Mouse (Mus musculus) limb, embryonic 11.5 days (tissue): ENCODE results near the gene Ankrd44. TPM values are rescaled to one million over a fixed set of nuclear protein-coding genes. Genes with fewer than 3 reads are reported as not detected.

Experiments used
- ATAC-seq: fragments of 200-750 bp; cut with Nextera tagmentation; 2 replicates; pipeline ENCODE4 v1.8.0; 2017; ENCODE audit warnings: low read depth; ENCODE audit not compliant: insufficient number of reproducible peaks, low FRiP score, low TSS enrichment
- DNase-seq: peaks from one replicate; pipeline ENCODE4 v3.0.0-alpha.2; 2015; ENCODE audit warnings: low spot score
- H3K27ac ChIP-seq: fragments of 300-500 bp; sonication (generic); replicated peaks from 2 replicates; pipeline ENCODE4 v1.5.1; 2014; ENCODE audit warnings: low read depth, mild to moderate bottlenecking, low read length
- H3K27me3 ChIP-seq: fragments of 300-500 bp; sonication (generic); 2 replicates; pipeline ENCODE4 v1.6.1; 2014; ENCODE audit warnings: mild to moderate bottlenecking, low read length, mixed read lengths; ENCODE audit not compliant: control insufficient read depth, insufficient read depth
- H3K36me3 ChIP-seq: fragments of 300-500 bp; sonication (generic); 2 replicates; pipeline ENCODE4 v1.6.1; 2014; ENCODE audit warnings: mild to moderate bottlenecking, low read length, moderate library complexity, mixed read lengths; ENCODE audit not compliant: control insufficient read depth, insufficient read depth
- H3K4me1 ChIP-seq: fragments of 300-500 bp; sonication (generic); 2 replicates; pipeline ENCODE4 v1.6.1; 2014; ENCODE audit warnings: low read length, mixed read lengths; ENCODE audit not compliant: control insufficient read depth, insufficient read depth
- H3K4me2 ChIP-seq: fragments of 300-500 bp; sonication (generic); 2 replicates; pipeline ENCODE4 v1.6.1; 2014; ENCODE audit warnings: low read depth, mild to moderate bottlenecking, moderate library complexity; ENCODE audit not compliant: severe bottlenecking
- H3K4me3 ChIP-seq: fragments of 300-500 bp; sonication (generic); 2 replicates; pipeline ENCODE4 v1.5.1; 2014; ENCODE audit warnings: low read depth, low read length
- H3K9ac ChIP-seq: fragments of 300-500 bp; sonication (generic); 2 replicates; pipeline ENCODE4 v1.6.1; 2014; ENCODE audit warnings: mild to moderate bottlenecking, low read length
- H3K9me3 ChIP-seq: fragments of 300-500 bp; sonication (generic); 2 replicates; pipeline ENCODE4 v1.6.1; 2016; ENCODE audit warnings: low read length; ENCODE audit not compliant: control insufficient read depth
- WGBS: fragments of 180-500 bp; shearing (Covaris S2); extraction: QIAGEN DNeasy Blood & Tissue Kit; methylation state at CpG from one replicate; pipeline ENCODE4 v1.1.7; 2014; 5-methylcytosine and 5-hydroxymethylcytosine counted together
- polyA plus RNA-seq: library from polyadenylated mRNA; unstranded; fragments of >200 nt; fragmentation: Nextera tagmentation; extraction: Ambion mirVana; gene quantifications from 2 replicates; pipeline ENCODE4 v1.2.1, GENCODE M21; 2014

Ankrd44 gene
- polyA plus RNA-seq, 1 experiment from 2014 or later: 23.5 TPM

- no peak overlapping the region for H3K4me3 ChIP-seq
- H3K4me1 ChIP-seq: no peaks in the 10 kb centered on the region
- ATAC-seq: no peak
- 92% methylated on average over 2 of the region's 2 CpGs for WGBS
- no peaks in the 10 kb centered on the region for H3K27me3 ChIP-seq
- H3K4me2 ChIP-seq: no peak overlapping the region
- H3K27ac ChIP-seq: no peak overlapping the region
- no peaks in the 10 kb centered on the region for H3K36me3 ChIP-seq
- no peak for DNase-seq
- no peak overlapping the region for H3K9ac ChIP-seq
- no peaks in the 10 kb centered on the region for H3K9me3 ChIP-seq
These were observed 287.1 kb downstream of the Ankrd44 start for GRCm38 (mm10) chr1:54639076-54639475.

GRCm38 (mm10) chr1:54637340-54637739 lies 288.8 kb downstream of the Ankrd44 start:
- no peaks in the 10 kb centered on the region for H3K36me3 ChIP-seq
- H3K9me3 ChIP-seq: no peaks in the 10 kb centered on the region
- no peak overlapping the region for H3K9ac ChIP-seq
- DNase-seq (no peak), ATAC-seq (no peak)
- H3K4me1 ChIP-seq: no peaks in the 10 kb centered on the region
- H3K4me3 ChIP-seq: no peak overlapping the region
- H3K27me3 ChIP-seq: no peaks in the 10 kb centered on the region
- H3K4me2 ChIP-seq: no peak overlapping the region
- H3K27ac ChIP-seq: no peak overlapping the region
- 94% methylated on average over 2 of the region's 2 CpGs for whole genome bisulfite sequencing

- Histone ChIP-seq H3K4me3 (no peak overlapping the region), H3K27ac (no peak overlapping the region), H3K4me1 (no peaks in the 10 kb centered on the region), H3K4me2 (no peak overlapping the region), H3K36me3 (no peaks in the 10 kb centered on the region), H3K9ac (no peak overlapping the region), H3K27me3 (no peaks in the 10 kb centered on the region), H3K9me3 (no peaks in the 10 kb centered on the region)
- no peak for ATAC-seq
- WGBS: 75% methylated on average over 1 of the region's 1 CpGs
- no peak for DNase-seq
These were observed 297.1 kb downstream of the Ankrd44 start for GRCm38 (mm10) chr1:54629106-54629505.

GRCm38 (mm10) chr1:54614963-54615362 lies 311.2 kb downstream of the Ankrd44 start:
- Histone ChIP-seq H3K4me3 (no peak overlapping the region), H3K27ac (no peak overlapping the region), H3K4me2 (no peak overlapping the region), H3K36me3 (no peaks in the 10 kb centered on the region), H3K9me3 (no peaks in the 10 kb centered on the region), H3K27me3 (no peaks in the 10 kb centered on the region), H3K9ac (no peak overlapping the region), H3K4me1 (no peaks in the 10 kb centered on the region)
- WGBS: 92% methylated on average over 6 of the region's 6 CpGs
- ATAC-seq (no peak), DNase-seq (no peak)

GRCm38 (mm10) chr1:54612344-54612743 lies 313.8 kb downstream of the Ankrd44 start:
- Histone ChIP-seq H3K9ac (no peak overlapping the region), H3K4me3 (no peak overlapping the region), H3K4me2 (no peak overlapping the region), H3K36me3 (no peaks in the 10 kb centered on the region), H3K4me1 (no peaks in the 10 kb centered on the region), H3K27ac (no peak overlapping the region), H3K9me3 (no peaks in the 10 kb centered on the region), H3K27me3 (no peaks in the 10 kb centered on the region)
- 59% methylated on average over 6 of the region's 6 CpGs for WGBS
- no peak for DNase-seq
- no peak for ATAC-seq

GRCm38 (mm10) chr1:54611891-54612290 lies 314.3 kb downstream of the Ankrd44 start:
- Histone ChIP-seq H3K27me3 (no peaks in the 10 kb centered on the region), H3K4me1 (no peaks in the 10 kb centered on the region), H3K9me3 (no peaks in the 10 kb centered on the region), H3K4me3 (no peak overlapping the region), H3K27ac (no peak overlapping the region), H3K36me3 (no peaks in the 10 kb centered on the region), H3K4me2 (no peak overlapping the region), H3K9ac (no peak overlapping the region)
- 72% methylated on average over 7 of the region's 7 CpGs for WGBS
- DNase-seq: no peak
- ATAC-seq: no peak

GRCm38 (mm10) chr1:54606936-54607335 lies 319.3 kb downstream of the Ankrd44 start:
- no peak for DNase-seq

GRCm38 (mm10) chr1:54601692-54602091 lies 324.5 kb downstream of the Ankrd44 start:
- Histone ChIP-seq H3K27ac (no peak overlapping the region), H3K4me2 (no peak overlapping the region), H3K4me3 (no peak overlapping the region), H3K36me3 (no peaks in the 10 kb centered on the region), H3K9me3 (no peaks in the 10 kb centered on the region), H3K27me3 (no peaks in the 10 kb centered on the region), H3K9ac (no peak overlapping the region), H3K4me1 (no peaks in the 10 kb centered on the region)
- no peak for ATAC-seq
- 95% methylated on average over 9 of the region's 9 CpGs for WGBS
- no peak for DNase-seq

More at GRCm38 (mm10) chr1:54606936-54607335, 319.3 kb downstream of the Ankrd44 start:
- H3K4me3 ChIP-seq: no peak overlapping the region
- no peaks in the 10 kb centered on the region for H3K9me3 ChIP-seq
- no peaks in the 10 kb centered on the region for H3K36me3 ChIP-seq
- H3K4me1 ChIP-seq: no peaks in the 10 kb centered on the region
- no peak overlapping the region for H3K27ac ChIP-seq
- H3K9ac ChIP-seq: no peak overlapping the region
- H3K4me2 ChIP-seq: no peak overlapping the region
- H3K27me3 ChIP-seq: no peaks in the 10 kb centered on the region
- ATAC-seq: no peak
- WGBS: 81% methylated on average over 1 of the region's 1 CpGs

GRCm38 (mm10) chr1:54600275-54600674 lies 325.9 kb downstream of the Ankrd44 start:
- H3K27ac ChIP-seq: no peak overlapping the region
- no peak overlapping the region for H3K4me3 ChIP-seq
- DNase-seq (no peak), ATAC-seq (no peak)
- H3K9me3 ChIP-seq: no peaks in the 10 kb centered on the region
- H3K36me3 ChIP-seq: no peaks in the 10 kb centered on the region
- H3K9ac ChIP-seq: no peak overlapping the region
- H3K4me2 ChIP-seq: no peak overlapping the region
- no peaks in the 10 kb centered on the region for H3K27me3 ChIP-seq
- 71% methylated on average over 1 of the region's 1 CpGs for WGBS
- no peaks in the 10 kb centered on the region for H3K4me1 ChIP-seq
